Mouse (Mus musculus) ES-Bruce4 (cell line): ENCODE measurements at regions not wholly inside any gene's neighbourhood (a gene's known extent, or its start where the extent isn't known, plus 50 kb on each side); places are given as distances from the start of the nearest gene placed in this dataset.

Experiments
- CTCF ChIP-seq: IDR thresholded peaks from one replicate; pipeline ENCODE4 v1.8.1; 2011; ENCODE audit warnings: low read depth, low read length
- EP300 ChIP-seq: IDR thresholded peaks from 2 replicates; pipeline ENCODE4 v1.6.1; 2011; ENCODE audit warnings: low read depth, low read length; ENCODE audit not compliant: insufficient read depth
- POLR2A ChIP-seq: IDR thresholded peaks from one replicate; pipeline ENCODE4 v1.8.1; 2011; ENCODE audit warnings: low read length; ENCODE audit not compliant: insufficient read depth

GRCm38 (mm10) chr13:101924637-101925036 lies 156.6 kb upstream of the Pik3r1 start:
- TF ChIP-seq CTCF (no peak), EP300 (no peak), POLR2A (no peak)
